Mouse (Mus musculus): Measurements from ENCODE around the gene Gm42878.

The Gm42878 gene

DNA sequence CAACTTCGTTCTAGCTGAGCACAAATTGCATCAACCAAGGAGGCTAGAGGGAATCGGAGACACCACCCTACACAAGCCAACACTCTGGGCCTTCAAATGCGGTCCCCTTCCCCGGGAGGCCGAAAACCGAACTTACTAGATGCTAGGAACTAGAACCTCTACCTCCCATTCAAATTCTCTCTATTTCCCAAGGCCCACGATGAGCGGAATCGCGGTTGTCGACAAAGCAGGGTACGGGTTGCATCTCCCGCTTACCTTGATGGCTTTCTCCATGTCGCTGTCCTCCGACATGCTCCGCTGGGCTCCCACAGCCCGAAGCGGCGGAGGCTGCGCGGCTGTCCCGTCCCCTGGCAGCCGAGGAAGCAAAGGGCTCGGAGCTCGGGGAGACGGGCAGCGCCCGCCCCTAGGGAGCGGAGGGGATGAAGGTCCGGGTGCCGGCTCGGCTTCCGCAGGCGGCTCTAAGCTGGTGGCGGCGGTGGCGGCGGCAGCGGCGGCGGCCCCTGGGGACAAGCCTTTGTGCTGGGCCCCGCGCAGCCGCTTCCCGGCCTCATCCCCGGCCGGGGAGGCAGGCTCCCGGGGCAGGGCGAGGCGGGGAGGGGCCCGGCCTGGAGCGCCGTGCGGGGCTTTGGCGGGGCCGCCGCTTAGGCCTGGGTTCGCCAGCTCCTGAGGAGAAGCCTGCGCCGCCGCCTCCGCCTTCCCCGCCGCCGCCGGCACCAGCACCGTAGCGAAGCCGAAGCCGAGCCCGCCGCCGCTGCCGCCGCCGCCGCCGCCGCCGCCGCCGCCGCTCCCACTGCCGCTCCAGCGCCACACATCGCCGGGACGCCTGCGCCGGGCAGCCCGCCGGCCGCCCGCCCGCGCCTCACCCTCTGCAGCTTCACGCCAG, at the start of gene Gm42878, which contains the start of gene Adam1a:
Gm42878 (minus strand) TSS at position 573 of the 883 bp plus-strand sequence.
Adam1a (minus strand) TSS at position 573 of the 883 bp plus-strand sequence.
- no peak for DNase-seq (ENCODE audit: low read depth, low spot score)

DNA sequence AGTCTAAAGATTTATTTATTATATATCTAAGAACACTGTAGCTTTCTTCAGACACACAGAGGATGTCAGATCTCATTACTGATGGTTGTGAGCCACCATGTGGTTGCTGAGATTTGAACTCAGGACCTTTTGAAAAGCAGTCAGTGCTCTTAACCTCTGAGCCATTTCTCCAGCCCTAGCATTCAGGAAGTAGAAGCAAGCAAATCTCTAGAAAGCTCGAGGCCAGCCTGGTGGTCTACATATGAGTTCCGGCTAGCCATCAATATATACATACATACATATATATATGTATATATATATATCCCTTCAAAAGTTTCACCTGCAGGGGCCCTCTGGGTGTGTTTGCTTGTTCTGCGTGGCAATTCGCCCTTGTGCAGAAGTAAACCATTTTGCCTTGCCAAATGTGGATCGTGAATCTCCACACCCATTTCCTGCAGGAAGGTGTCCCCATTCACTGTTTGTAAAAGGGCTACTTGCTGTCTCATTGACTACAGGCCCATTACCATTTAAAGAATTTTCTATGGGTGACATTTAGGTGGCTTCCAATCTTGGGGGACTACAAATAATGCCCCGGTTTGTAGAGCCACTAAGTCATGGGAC, 49.5 kb upstream of the Gm42878 start:
- DNase-seq (ENCODE audit: low read depth, low spot score): no peak

DNA sequence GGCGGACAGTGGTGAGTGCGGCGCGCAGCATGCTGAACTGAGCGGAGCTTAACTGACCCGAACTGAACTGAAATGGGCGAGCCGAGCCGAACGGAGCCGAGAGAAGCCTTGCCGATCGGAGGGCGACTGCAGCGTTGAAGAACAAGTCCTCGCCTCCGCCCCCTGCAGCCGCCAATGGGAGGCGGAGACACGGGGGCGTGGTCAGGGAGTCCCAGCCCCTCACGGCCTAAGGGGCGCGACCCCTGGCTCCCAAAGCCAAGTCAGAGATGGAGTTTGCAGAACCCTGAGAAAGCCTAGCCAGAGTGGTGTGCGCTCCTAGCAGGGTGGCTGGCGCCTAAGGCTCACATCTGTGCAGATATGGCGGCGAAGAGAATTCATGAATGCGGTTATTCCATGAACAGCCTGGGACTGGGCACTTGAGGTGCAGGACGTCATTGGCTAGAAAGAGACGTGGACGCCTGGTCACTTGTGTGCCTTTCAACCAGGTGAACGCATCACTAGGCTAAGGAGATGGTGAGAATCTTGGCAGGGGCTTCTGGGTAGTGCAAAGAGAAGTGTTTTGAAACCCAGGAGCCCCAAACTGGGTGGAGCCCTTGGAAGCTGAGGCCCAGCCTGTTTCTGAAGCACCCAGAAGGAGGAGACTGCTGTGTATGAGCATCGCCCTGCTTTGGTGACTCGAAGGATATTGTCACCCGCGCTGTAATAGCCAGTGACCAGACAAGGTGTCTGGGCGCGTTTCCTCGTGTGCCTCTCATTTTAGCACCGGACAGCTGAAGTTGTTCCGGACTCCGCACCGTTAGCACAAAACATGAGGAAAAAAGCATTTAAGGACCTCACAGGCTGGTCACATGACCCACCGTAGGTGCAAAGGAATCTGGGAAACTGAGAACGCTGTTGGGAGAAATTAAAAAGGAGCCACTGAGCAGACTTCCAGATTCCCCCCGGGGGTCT, 48.4 kb upstream of the Gm42878 start, which contains the start of gene Aldh2:
Aldh2 (minus strand) TSS at position 374 of the 951 bp plus-strand sequence.
- peak; percentile 90 for DNase-seq (ENCODE audit: low read depth, low spot score)

DNA sequence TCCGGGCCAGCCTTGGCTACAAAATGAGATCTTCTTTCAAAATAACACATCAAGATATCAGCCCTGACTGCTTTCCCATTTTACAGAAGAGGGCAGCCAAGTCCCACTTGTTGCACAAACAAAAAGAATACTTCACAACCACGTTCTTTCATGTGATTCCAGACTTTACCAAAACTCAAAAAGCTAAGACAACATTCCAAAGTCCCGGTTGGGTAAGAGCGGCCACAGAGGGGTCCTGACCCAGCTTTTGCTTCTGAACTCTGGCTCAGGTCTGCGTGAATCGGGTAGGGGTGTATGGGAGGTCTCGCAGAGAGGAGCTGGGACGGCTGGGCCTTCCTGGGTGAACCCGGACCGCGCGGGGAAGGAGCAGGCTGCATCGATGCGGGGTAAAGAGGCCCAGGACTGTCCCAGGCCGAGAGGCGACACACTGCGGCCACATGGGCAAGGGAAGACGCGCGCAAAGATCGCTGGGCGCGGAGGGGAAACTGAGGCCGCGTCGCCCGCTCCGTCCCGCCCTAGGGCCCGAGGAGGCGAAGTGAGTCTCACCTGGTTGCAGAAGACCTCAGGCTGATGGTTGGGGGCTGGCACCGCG, 47.6 kb upstream of the Gm42878 start:
- DNase-seq (ENCODE audit: low read depth, low spot score): no peak

DNA sequence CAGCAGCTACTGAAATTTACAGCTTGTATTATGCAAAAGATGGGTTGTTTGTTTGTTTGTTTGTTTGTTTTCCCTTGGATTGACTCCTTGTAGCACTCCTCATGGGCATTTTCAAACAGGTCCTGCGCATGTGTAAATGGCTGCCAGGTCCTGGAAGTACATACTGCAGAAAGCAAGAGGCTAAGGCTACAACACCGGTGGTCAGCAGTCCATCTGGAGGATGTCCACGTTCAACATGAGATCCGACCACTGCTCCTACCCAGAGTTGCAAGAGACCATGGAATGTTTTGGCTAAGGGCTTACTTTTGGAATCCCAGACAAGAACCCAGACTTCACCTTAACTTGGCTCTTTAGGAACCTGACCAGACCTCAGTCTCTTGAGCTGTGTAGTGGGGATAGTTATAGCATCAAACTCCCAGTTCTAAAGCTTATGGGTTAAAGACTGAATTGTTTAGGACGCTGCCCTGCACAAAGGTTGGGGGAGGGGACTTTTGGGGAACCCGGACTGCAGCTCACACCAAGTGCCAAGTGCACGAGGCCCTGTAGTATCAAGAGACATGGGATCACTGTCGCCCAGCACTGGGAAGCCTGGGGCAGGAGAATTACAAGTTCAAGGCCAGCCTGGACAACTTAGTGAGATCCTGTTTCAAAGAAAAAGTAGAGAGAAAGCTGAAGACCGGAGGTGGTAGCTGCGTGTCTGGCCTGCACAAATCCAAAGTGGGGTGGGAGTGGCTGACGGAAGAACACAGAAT, 47.0 kb upstream of the Gm42878 start:
- DNase-seq (ENCODE audit: low read depth, low spot score): no peak

DNA sequence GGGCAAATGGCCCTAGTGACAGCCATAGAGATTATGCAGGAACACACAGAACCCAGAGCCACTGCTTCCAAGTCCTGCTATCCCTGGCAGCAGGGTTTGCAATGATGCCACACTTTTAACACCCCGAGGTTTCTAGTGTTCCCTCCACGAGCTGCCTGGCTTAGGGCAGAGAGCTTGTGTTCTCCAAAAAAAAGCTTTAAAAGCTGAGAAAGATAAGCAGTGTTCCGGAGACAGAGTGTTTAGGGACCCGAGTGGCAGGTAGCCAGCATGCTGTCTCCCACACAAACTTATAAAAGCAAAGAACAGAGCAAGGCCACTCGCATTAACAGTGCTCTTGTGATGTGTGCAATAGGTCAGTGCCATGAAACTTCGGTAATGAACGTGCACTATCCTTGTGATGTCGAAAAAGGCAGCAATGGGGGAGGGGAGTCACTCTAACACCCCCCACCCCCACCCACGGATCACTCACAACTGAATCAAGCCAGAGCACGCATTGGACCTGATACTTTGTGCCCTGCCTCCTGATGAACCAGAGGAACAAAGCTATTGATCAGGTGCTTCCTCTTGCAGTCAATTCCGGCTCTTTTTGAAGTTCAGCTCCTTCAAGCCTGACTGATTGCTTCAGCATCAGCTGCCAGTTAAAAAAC, 46.3 kb upstream of the Gm42878 start:
- DNase-seq (ENCODE audit: low read depth, low spot score): no peak

DNA sequence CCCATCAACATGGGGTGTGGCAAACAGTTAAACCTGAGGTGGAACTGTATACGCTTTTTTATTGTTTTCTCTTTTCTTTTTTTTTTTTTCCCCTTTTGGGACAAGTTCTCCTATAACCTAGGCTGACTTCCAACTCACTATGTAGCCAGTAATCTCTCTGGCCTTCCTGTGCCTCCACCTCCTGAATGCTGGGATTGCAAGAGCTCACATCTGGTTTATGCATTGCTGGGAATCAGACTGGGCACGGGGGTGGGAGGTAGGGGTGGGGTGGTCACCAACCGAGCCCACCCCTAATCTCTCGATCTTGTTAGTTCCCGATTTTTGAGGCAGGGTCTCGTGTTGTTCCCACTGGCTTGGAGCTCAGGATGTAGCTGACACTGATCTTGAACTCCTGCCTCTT, 44.6 kb upstream of the Gm42878 start:
- DNase-seq (ENCODE audit: low read depth, low spot score): no peak

DNA sequence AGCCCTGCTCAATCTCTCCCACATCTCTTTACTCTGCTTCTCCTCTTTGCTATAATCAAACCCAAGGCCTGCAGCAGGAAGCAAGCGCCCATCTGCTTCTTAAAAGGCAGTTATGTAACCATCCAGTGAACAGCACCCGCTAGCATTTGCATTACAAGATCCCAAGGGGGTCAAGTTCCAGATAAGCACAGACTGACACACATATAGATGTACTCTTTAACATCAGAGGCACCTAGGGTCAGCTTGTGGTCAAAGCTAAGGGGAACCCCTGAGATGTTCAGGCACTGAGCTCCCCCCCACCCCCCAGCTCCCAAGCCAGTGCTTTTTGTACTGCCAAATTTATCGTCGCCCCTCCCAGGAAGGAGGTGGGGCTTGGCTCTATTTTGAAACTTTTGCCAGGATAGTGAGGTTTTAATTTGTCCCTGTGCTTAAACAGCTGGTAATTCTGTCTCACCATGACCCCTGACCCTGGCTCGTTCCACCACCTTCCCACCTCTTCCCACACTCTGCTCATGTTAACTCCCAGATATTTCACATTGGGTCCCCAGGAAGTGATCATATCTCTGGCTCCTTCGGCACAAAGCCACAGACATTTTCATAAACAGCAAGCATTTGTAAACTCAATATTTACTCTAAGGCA, 41.2 kb upstream of the Gm42878 start:
- DNase-seq (ENCODE audit: low read depth, low spot score): peak; percentile 66

DNA sequence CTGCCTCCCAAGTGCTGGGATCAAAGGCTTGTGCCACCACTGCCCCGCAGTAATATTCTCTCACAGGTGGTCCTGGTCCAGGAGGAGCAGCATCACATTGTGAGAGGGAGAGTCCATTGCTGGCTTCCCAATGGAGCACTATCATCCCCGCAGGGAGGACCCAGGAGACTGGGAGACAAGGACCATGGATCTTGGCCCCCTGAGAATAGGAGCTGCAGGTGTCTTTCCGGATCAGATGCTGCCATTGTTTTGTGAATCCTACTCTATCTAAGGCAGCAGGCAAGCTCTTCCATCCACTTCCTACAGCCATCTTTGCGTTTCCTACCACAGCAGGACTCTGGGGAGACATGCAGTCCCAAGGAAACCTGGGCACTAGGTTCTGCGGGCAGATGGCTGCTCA, 40.4 kb upstream of the Gm42878 start:
- no peak for DNase-seq (ENCODE audit: low read depth, low spot score)

DNA sequence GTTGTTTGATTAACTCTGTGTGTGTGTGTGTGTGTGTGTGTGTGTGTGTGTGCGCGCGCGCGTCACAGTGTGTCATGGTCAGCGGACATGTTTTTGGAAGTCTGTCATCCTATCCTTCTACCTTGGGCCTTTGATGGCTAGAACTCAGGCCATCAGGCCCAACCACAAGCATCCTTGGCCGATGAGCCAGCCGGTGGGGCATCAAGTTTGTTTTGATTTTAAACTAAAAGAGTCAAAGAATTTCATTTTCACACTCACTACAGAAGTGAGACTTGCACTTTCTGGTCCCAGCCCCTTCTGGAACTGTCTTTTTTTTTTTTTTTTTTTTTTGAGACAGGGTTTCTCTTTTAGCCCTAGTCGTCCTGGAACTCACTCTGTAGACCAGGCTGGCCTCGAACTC, 39.7 kb upstream of the Gm42878 start:
- DNase-seq (ENCODE audit: low read depth, low spot score): no peak

DNA sequence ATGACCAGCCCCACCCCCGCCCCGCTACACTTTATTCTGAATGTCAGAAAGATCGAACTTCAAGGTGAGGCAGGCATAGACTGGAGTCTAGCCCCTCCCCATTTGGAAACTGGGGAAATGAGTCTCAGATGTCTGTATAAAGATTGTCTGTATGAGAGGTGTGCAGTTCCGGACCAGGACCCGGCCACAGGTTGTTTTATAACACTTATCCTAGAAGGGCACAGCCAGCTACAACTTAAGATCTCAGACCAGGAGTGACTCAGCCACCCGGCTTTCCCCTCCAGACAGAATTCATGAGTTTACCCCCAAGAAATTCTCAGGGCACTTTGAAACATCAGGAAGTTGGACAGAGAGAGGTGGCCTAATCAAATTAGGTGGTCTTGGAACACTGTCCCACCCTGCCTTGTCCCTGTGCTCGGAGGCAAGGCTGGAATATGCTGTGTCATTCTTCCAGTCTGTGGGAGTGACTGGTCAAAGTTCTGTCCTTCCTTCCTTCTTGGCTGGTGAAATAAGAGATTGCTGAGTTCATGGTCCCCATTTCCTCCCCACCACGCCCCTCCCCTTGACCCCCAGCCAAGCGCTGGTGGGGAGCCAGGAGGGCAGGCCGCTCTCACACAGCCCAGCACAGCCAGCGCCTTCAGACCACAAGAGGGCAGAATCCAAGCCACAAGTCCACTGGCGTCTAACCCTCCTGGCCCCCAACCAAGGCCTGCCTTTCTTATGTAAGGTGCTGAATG, 38.7 kb upstream of the Gm42878 start:
- DNase-seq (ENCODE audit: low read depth, low spot score): peak; percentile 97

DNA sequence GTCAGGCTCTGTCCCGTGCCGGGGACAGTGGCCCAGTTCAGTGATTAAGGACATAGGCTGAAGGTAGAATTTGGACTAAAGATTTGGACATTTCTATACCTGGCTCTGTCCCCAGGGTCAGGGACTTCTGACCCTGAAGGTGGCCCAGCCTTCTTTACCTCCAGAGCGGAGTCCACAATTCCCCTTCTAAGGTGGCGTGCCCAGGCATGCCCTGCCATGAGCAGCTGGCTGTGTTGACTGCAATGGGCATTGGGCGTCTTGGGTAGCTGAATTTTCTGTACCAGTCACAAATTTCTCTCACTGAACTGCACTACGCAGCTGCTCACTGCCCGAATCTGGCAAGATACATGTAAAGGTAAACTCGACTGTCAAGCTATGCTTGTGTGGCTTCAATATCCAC, 36.7 kb upstream of the Gm42878 start:
- DNase-seq (ENCODE audit: low read depth, low spot score): no peak

DNA sequence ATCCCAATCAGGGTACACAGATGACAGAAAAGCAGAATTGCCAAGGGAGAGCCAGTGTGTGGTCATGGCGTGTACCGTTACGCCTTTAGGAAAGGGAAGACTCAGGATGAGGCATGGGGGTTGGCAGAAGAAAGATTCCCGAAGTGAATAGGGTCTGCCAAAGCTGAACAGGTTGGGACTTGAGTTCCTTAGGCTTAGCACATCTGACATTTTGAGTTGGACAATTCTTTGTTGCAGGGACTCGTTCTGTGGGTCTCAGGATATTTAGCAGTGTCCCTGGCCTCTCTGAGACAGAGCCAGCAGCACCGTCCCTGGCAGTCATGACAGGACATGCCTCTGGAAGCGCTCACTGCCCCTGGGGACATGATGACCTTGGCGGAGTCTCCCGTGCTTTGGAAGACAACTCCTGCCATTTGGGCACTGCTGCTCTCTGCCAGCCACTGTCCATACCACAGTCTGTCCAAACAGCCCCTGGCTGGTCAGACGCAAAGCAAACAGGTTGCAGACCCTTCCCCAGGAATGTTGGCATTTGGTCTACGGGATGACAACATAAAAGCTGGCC, 31.7 kb upstream of the Gm42878 start:
- peak; percentile 64 for DNase-seq (ENCODE audit: low read depth, low spot score)

DNA sequence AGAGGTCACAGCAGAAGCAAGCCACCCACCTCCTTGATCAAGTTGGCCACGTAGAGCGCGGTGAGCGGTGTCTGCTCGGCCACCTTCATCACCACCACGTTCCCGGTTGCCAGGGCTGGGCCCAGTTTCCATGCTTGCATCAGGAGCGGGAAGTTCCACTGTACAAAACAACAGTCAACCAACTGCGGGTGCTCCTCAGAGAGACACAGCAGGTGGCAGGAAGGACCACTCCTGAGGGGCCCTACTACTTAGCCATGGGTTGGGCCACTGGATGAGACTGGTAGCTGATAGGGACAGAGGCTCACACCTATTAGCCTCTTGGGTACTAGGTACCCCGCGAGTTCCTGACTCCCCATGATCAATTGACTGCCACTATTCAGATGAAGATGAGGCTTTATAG, 30.6 kb upstream of the Gm42878 start:
- no peak for DNase-seq (ENCODE audit: low read depth, low spot score)

DNA sequence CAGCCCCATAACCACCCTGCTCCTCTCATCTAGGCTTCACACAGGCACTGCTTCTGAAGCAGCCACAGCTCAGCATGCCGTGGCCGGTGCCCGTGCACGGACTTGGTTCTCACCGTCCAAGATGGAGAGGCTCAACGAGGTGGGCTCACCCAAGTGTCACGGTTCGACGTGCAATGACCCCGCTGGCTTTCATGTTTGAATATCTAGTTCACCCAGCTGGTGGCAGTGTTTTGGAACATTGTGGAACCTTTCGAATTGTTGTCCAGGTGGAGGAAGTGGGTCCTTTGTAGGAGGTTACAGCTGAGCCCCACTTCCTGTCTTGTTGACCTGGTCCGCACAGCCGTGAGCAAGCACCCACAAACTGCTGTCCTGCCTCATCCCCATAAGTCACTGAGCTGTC, 28.9 kb upstream of the Gm42878 start:
- DNase-seq (ENCODE audit: low read depth, low spot score): no peak

DNA sequence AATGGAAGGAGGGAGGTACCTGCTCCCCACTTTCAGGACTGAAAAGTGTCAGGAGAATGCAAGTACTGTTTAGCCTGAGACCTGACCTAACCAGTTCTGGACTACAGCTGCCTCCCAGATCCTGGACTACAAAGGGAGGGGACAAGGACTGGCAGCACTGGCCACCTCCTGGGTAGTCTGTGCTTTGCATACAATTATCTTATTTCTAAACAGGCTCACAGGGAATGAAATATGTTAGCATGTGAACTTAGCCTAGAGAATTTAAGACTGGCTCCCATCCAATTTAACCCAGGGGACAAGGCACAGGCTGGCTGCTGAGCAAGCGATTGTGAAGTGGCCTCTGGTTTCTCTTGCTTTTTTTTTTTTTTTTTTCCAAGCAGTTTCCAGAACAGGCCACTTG, 25.5 kb upstream of the Gm42878 start:
- no peak for DNase-seq (ENCODE audit: low read depth, low spot score)

DNA sequence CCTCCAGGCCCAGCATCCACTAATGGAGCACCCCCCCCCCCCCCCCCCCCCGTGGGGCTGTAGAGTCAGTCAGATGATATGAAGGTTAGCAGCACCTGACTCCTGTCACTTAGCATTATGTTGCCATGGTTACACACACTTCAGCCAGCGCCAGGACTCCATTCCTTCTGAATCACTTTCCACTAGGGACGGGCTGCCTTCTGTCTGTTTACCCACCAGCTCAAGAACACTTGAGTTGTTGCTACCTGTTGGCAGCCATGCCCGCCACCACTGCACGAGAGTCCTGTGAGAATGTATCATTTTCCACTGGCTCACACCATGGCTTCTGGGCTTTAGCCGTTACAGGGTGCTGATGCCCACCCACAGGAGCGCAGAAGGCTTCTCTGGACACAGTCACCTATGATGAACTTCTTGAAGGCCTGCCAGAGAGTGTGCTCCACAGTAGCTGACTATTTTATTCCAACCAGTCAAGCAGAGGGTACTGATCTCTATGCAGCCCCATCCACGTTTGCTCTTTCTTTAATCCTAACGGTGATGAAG, 24.7 kb upstream of the Gm42878 start:
- no peak for DNase-seq (ENCODE audit: low read depth, low spot score)

DNA sequence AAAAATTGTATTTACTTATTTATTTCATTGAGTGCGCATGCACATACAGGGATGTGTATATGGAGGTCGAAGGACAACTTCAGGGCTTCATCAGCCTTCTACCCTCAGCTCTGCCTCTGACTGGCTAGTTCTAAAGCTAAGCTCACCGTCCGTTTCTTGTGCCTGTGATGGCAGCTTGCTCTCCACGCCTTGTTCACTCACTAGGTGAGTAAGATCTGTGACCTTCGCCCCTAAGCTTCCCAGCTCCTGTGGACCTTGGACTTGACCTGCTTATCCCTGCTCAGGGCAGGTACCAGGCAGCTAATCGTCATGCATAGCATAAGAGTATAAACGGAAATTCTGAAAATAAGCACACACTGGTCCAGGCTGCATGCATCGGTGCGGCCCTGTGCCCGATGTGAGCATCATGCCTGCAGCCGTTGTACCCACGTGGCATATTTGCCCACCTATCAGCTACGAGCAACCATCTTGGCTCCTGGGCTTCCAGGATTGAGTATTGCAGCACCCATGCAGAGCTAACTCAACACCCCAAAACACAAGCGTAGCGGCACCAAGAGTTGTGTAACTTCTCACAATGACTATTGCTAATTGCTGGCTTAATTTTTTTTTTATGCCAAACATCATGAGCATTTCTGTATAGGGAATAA, 20.9 kb upstream of the Gm42878 start:
- no peak for DNase-seq (ENCODE audit: low read depth, low spot score)

Measured in skeletal muscle tissue, adult 2 months (tissue).